Mouse (Mus musculus): Measurements from ENCODE around the gene Cdc42ep1.
"Not testable (repeated sequence)": the region's sequence is repeated elsewhere in the genome, so short reads cannot be mapped to it uniquely, and the experiment has no call there.

The Cdc42ep1 gene

DNA sequence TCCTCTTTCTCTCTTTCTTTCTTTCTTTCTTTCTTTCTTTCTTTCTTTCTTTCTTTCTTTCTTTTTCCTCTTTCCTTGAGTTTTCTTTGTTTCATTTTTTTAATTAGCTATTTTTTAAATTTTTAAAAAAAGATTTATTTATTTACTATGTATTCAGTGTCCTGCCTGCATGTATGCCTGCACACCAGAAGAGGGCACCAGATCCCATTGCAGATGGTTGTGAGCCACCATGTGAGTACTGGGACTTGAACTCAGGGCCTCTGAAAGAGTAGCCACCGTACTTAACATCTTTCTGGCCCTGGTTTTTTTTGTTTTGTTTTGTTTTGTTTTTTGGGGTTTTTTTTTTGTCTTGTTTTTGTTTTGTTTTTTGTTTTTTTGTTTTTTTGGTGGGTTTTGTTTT is 12.8 kb upstream of the Cdc42ep1 start:
- no peak for DNase-seq (ENCODE audit: low spot score in 2 of 2)

DNA sequence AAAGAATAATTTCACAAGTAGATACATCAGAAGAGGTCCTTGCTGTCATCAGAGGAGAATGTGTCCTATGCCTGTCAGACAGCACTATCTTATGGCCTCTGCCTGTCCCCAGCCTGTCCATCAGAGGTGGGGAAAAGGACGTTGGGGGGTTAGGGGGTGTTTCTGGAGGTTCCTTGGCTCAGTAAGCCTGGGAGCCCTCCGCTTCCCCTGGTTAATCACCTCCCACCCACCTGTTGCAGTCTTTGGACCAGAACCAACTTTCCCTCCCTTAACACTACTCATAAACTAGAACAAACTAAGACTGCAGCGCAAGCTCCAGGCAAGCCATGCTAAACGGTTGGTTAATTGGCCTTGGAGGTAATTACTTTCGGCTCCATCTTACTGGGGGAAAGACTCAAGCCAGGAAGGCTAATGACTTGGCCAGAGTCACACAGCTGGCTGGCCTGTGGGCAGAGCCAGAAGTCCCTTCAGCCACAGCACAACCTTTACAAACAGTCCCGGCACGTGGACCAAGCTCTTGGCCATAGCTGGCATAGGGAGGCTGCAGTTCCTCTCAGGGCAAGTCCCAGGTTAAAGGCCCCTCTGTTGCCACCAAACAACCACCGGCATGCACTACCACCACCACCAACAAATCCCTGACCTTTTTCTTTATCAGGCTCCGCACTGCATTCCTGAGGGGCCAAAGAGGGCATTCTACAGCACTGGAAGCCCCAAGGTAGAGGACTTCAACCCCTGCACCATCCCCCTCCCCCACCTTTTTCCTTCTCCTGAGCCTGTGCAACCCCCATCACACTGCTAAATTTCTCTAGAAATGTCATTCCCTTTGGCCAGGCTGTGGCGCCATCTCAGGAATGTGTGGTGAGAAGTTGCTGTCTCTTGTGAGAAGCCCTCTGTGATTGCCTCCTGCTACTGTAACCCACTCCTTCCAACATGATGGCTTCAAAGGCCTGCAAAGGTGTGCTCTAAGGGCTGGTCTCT is 11.4 kb upstream of the Cdc42ep1 start:
- no peak for DNase-seq (ENCODE audit: low spot score in 2 of 2)

- DNase-seq (ENCODE audit: low spot score in 2 of 2), result no peak
Measured at GRCm38 (mm10) chr15:78831720-78832657, 10.4 kb upstream of the Cdc42ep1 start.

- DNase-seq (ENCODE audit: low spot score in 2 of 2), result peak in 1 of 2 experiments; percentile 37
Measured at GRCm38 (mm10) chr15:78832701-78833123, 9.7 kb upstream of the Cdc42ep1 start.

DNA sequence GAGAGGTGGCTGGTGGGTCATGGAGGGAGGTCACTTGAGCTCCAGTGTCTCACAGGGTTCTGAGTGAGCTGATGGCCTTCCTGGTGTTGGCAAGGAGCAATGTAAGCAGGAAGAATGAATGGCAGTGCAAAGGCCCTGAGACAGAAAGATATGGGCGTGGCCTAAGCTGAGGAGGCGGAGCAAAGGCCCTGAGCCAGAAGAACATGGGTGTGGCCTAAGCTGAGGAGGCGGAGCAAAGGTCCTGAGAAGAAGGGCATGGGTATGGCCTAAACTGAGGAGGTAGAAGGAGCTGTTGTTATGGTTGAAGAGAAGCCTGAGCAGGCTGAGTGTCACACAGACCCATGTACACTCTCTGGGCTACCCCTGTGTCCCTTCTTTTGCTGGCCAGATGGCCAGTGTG is 8.8 kb upstream of the Cdc42ep1 start:
- no peak for DNase-seq (ENCODE audit: low spot score in 2 of 2)

- no peak for DNase-seq (ENCODE audit: low spot score in 2 of 2)
Measured at GRCm38 (mm10) chr15:78834233-78835005, 8.0 kb upstream of the Cdc42ep1 start.

DNA sequence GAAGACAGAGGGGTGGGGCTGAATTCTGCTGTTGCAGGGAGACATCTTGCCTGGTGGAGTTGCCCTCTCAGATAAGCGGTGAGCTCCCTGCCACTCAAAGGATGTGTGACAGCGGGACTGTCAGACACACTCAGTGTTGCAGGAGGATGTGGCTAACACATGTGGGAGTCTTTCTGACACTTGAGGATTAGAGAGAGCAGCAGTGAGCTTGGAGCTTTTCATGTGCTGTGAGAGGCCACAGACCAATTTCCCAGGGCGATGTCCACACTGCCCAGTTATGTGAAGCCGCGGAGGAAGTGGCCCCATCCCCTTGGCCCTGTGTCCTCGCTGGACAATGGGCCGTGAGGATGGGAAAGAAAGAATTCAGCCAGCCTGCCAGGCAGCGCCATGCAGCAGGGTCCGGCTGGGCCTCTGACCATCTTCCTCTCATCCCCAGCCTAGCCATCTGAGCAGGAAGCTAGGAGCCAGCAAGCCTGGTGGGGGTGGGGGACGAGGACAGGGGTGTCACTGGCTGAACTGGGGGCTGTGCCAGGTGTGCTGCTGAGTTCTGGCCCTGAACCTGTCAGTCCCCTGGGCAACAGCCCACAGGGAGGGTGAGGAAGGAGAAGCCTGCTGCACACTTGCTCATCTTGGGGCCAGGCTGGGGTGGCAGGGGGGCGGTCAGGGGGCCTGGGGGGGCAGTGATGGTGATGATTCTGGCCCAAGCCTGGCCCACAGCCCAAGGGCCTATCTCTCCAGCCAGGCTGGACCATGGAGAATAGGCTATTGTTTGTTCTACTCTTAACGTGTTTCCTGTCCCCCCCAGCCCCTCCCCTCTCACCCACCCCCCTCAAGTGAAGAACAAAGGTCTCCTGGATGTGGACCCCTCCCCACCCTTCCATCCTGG is 7.0 kb upstream of the Cdc42ep1 start:
- peak; percentile 37 to 38 for DNase-seq (ENCODE audit: low spot score in 2 of 2)

DNA sequence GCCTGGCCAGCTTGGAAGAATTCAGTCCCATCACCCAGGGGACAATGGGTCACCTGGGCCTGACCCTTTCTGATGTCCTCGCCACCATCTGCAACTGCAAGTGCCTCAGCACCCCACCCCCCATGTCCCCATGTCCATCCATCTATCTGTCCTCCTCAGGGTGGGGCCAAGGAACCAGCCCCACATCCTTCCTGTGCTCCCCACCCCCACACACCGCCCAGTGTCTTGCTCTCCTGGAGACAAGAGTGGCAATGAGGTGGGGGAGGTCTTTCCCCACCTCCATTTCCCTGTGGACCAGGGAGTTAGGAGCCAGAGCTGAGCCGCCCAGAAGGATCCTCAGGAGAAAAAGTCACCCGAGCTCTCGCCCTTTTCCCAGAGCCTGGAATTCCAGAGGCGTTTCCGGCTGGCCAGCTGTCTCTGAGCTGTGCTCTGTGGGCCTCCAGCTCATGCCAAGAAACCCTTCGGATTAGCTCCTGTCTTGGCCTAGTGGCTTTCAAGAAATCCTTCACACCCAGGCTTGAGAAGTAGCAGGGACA is 6.3 kb upstream of the Cdc42ep1 start:
- no peak for DNase-seq (ENCODE audit: low spot score in 2 of 2)

- no peak for DNase-seq (ENCODE audit: low spot score in 2 of 2)
Measured at GRCm38 (mm10) chr15:78839744-78840143, 2.7 kb upstream of the Cdc42ep1 start.

- DNase-seq (ENCODE audit: low spot score in 2 of 2), result no peak
Measured at GRCm38 (mm10) chr15:78840241-78840640, 2.2 kb upstream of the Cdc42ep1 start.

DNA sequence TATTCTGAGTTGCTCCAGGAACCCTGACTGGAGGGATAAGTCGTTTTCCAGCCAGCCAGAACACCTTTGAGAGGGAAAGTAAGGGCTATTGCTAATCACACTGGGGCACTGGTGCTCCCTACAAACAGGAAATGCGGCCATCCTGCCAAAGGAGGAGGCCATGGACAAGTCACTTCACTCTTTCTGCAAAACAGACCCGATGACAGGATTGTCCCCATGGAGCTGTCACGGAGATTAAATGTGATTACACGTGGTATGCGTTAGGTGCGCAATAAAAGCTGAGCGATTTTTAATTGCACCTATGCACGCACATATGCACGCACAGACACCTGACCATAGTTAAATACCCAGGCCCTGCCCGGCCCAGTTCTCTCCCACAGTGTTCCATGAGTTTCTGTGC is 1.7 kb upstream of the Cdc42ep1 start:
- DNase-seq (ENCODE audit: low spot score in 2 of 2), result no peak

- no peak for DNase-seq (ENCODE audit: low spot score in 2 of 2)
Measured at GRCm38 (mm10) chr15:78841161-78841790, 1.1 kb upstream of the Cdc42ep1 start.

- DNase-seq (ENCODE audit: low spot score in 2 of 2), result no peak
Measured at GRCm38 (mm10) chr15:78843581-78844469, 1.4 kb downstream of the Cdc42ep1 start.

DNA sequence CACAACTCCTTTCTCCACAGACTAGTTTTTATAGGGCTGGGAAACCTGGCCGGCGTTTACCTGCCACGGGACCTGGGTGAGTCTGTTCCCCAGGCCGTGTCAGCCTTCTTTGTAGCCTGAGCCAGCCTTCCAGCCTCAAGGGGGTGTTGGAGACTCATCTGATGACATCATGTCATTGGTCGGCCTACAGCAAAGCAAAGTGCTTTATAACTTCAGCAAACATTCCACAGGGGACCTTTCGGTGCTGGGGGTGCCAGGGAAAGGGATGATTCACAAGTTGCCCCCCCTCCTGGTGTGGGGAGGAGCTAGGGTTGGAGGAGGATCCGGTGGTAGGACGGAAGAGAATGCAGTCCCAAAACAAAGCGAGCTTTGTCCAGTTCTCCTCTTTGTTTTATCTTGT is 2.4 kb downstream of the Cdc42ep1 start:
- no peak for DNase-seq (ENCODE audit: low spot score in 2 of 2)

- DNase-seq (ENCODE audit: low spot score in 2 of 2), result no peak
Measured at GRCm38 (mm10) chr15:78845321-78845720, 2.9 kb downstream of the Cdc42ep1 start.

DNA sequence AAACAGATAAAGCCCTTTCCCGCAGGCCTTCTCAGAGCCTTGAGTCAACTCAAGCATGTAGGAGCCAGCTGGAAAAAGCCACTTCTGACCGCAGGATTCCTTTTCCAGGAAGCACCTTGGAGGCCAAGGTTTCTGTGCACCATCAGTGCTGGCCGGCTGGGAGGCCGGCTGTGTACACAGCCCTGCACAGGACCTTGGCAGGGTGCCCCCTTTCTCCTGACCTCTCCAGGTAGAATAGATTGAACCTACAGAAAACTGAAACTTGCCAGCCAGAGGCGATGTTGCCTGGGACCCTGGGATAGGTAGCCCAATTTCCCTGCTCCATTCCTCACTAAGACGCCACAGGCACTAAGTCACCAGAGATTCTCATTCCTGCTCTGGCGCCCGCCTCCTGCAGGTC is 3.4 kb downstream of the Cdc42ep1 start:
- DNase-seq (ENCODE audit: low spot score in 2 of 2), result no peak

DNA sequence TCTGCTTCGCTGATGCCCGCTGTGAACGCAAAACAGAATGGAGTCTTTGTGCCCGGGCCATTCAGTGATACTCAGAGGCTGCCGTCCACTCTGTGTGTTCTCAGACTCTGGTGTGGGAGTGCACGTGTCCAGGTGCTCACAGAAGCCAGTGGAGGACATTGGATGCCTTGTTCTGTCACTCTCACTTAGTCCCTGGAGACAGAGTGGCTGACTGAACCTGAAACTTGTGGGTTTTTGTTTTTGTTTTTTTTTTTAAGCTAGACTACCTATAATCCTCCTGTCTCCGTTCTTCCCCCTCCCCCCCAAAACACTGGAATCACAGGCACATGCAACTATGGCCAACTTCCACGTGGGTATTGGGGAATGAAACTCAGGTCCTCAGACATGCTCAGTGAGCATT is 3.9 kb downstream of the Cdc42ep1 start:
- no peak for DNase-seq (ENCODE audit: low spot score in 2 of 2)

GRCm38 (mm10) chr15:78846805-78847204 is 4.4 kb downstream of the Cdc42ep1 start:
- not testable (repeated sequence) for DNase-seq (ENCODE audit: low spot score in 2 of 2)

DNA sequence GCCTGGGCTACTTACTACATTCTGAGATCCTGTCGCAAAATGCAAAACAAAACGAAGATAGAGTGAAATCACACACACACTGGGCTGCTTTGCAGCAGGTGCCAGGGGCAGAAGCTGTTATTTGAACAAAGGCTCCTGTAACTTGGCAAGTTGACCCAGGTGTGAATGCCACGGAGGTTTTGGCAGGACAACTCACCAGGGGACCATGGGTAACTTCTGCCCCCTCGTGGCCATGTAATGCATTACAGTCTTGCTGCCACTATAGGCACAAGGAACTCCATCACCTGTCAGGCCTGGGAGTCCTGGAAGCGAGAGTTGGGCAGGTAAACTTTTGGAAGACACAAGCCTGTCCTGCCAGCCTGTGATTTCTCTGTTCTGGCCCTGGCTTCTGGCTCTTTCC is 6.0 kb downstream of the Cdc42ep1 start:
- DNase-seq (ENCODE audit: low spot score in 2 of 2), result peak; percentile 63 to 66

All from spleen, postnatal 36 days (tissue).